Comparison of ENCODE assay signal across 21 mouse cellular contexts in the genomic region with DNA sequence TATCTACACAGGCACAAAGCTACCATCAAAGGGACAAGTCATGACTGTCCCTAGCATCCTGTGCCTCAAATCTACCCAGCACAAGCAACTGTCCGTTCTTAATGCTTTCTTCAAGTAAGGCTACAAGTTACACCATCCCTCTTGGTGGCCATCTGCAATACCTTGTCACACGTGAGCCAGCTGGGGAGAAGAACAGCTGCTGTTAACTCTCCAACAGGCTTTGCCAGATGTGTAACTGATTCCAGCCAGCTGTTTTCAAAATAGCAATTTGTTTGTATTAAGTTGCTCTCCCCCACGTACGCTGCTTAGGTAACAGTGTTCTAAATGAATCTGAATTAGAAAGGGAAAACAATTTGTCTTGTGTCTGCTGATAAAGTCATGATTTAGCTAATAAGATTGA.
DNase-seq lines count a peak whose midpoint lies in the region; ATAC-seq and TF ChIP-seq lines count a peak whose summit lies in the region.
"Had no signal": no experiment of that assay in that cellular context is flagged by ENCODE, and none has a peak within 500 bp of the region (broad histone marks: within the 10 kb centered on the region; RNA-seq: fewer than 3 reads in every experiment).

No protein-coding gene starts in this region.

- H3K9me3 ChIP-seq in limb, embryonic 11.5 days (ENCODE audit: control insufficient read depth, low read length) = no peaks in the 10 kb centered on the region
- H3K9me3 ChIP-seq: forebrain, embryonic 15.5 days; hindbrain, embryonic 13.5 days; kidney, embryonic 15.5 days; limb, embryonic 12.5 days; liver, embryonic 13.5 days; midbrain, embryonic 12.5 days; neural tube, embryonic 15.5 days had no signal

- TF ChIP-seq POLR2A in lung, adult 2 months (IDR thresholded peaks at IDR 0.05; ENCODE audit: borderline replicate concordance, extremely low read depth, low read depth, low read length) = no peak

- no peaks in the 10 kb centered on the region for H3K36me3 ChIP-seq in limb, embryonic 11.5 days (ENCODE audit: control insufficient read depth, insufficient read depth, low read length)
- H3K36me3 ChIP-seq: forebrain, embryonic 15.5 days; hindbrain, embryonic 13.5 days; kidney, embryonic 15.5 days; limb, embryonic 12.5 days; liver, embryonic 13.5 days; midbrain, embryonic 12.5 days; neural tube, embryonic 15.5 days had no signal

- WGBS in lung, adult 2 months = 56% methylated on average over 4 of the region's 4 CpGs
- WGBS in limb, embryonic 11.5 days = 23% methylated on average over 4 of the region's 4 CpGs

- TF ChIP-seq CTCF in lung, adult 2 months (IDR thresholded peaks at IDR 0.05; ENCODE audit: insufficient read depth, low read length) = no peak

- H3K4me3 ChIP-seq in lung, adult 2 months (replicated peaks; ENCODE audit: extremely low read depth, low read depth, low read length) = no peak overlapping the region
- H3K4me3 ChIP-seq in limb, embryonic 11.5 days (ENCODE audit: low read depth, low read length) = no peak overlapping the region
- H3K4me3 ChIP-seq: forebrain, embryonic 15.5 days; hindbrain, embryonic 13.5 days; kidney, embryonic 15.5 days; limb, embryonic 12.5 days; liver, embryonic 13.5 days; midbrain, embryonic 12.5 days; neural tube, embryonic 15.5 days had no signal

- H3K4me1 ChIP-seq in lung, adult 2 months (ENCODE audit: control insufficient read depth, insufficient read depth, low read length) = peaks cover 5% of the 10 kb centered on the region; the same call in 1 of the 2 replicates
- H3K4me1 ChIP-seq in limb, embryonic 11.5 days (ENCODE audit: control insufficient read depth, insufficient read depth, low read length) = 0 out of 2 replicates have a peak, but pooled peaks cover 6% of the 10 kb centered on the region
- H3K4me1 ChIP-seq: forebrain, embryonic 15.5 days; kidney, embryonic 15.5 days; liver, embryonic 13.5 days; midbrain, embryonic 12.5 days; neural tube, embryonic 15.5 days had no signal

- H3K4me2 ChIP-seq in limb, embryonic 11.5 days (ENCODE audit: low read depth, severe bottlenecking) = no peak overlapping the region
- H3K4me2 ChIP-seq: forebrain, embryonic 15.5 days; hindbrain, embryonic 13.5 days; kidney, embryonic 15.5 days; limb, embryonic 12.5 days; liver, embryonic 13.5 days; midbrain, embryonic 12.5 days; neural tube, embryonic 15.5 days had no signal

- H3K9ac ChIP-seq in limb, embryonic 11.5 days (ENCODE audit: low read length) = no peak overlapping the region
- H3K9ac ChIP-seq: forebrain, embryonic 15.5 days; hindbrain, embryonic 13.5 days; kidney, embryonic 15.5 days; limb, embryonic 12.5 days; liver, embryonic 13.5 days; midbrain, embryonic 12.5 days; neural tube, embryonic 15.5 days had no signal

- ATAC-seq in limb, embryonic 11.5 days (ENCODE audit: insufficient number of reproducible peaks, low FRiP score, low TSS enrichment, low read depth) = peak; percentile 44; the same call in 1 of the 2 replicates
- ATAC-seq in cerebellum, adult (ENCODE audit: insufficient number of reproducible peaks, low FRiP score, low TSS enrichment) = no peak
- ATAC-seq: forebrain, embryonic 15.5 days; intestine, embryonic 16.5 days had no signal

- peak; percentile 4 to 24 for DNase-seq in lung, adult 18-20 months
- no peak for DNase-seq in lung, adult 2 months
- peak; percentile 51 for DNase-seq in limb, embryonic 11.5 days (ENCODE audit: low spot score)
- peak; percentile 55 for DNase-seq in lung, postnatal 10 days
- DNase-seq in gastrocnemius, adult 18-20 months (ENCODE audit: low spot score) = no peak
- DNase-seq in kidney, adult 8-10 months = no peak
- DNase-seq: adrenal gland, adult 8-10 months; cerebellum, adult 18-20 months; cerebellum, postnatal 14 days; gastrocnemius, postnatal 36 days; liver, embryonic 13.5 days; thymus, adult 18-20 months; thymus, postnatal 4 days had no signal

- H3K27ac ChIP-seq in limb, embryonic 11.5 days (replicated peaks; ENCODE audit: low read depth, low read length) = no peak overlapping the region
- H3K27ac ChIP-seq: forebrain, embryonic 15.5 days; hindbrain, embryonic 13.5 days; kidney, embryonic 15.5 days; limb, embryonic 12.5 days; liver, embryonic 13.5 days; midbrain, embryonic 12.5 days; neural tube, embryonic 15.5 days had no signal

- no peaks in the 10 kb centered on the region for H3K27me3 ChIP-seq in limb, embryonic 11.5 days (ENCODE audit: control insufficient read depth, insufficient read depth, low read length)
- H3K27me3 ChIP-seq: forebrain, embryonic 15.5 days; hindbrain, embryonic 13.5 days; kidney, embryonic 15.5 days; limb, embryonic 12.5 days; liver, embryonic 13.5 days; midbrain, embryonic 12.5 days; neural tube, embryonic 15.5 days had no signal

Comparison
In these comparisons a context has a peak if more than half of its experiments do, and no peak if none do; other contexts are left out.
1. DNase-seq: peak in lung, adult 18-20 months (2 of 2), limb, embryonic 11.5 days (single experiment) and lung, postnatal 10 days (single experiment); none in lung, adult 2 months (single experiment), gastrocnemius, adult 18-20 months (single experiment) and kidney, adult 8-10 months (0 of 2).